Mouse (Mus musculus): Measurements from ENCODE around the gene H2-Oa. TPM values are rescaled to one million over a fixed set of nuclear protein-coding genes. Genes with fewer than 3 reads are reported as not detected.
A peak's percentile ranks its signal among the peaks of the same experiment; 100 is the strongest.

H2-Oa gene
- polyA plus RNA-seq, 1 experiment from 2014 or later = 0.65 TPM

GRCm38 (mm10) chr17:34116736-34117370 is 24.7 kb downstream of the H2-Oa start:
- no peaks in the 10 kb centered on the region for H3K9me3 ChIP-seq (ENCODE audit: control insufficient read depth, low read depth, low read length)
- H3K27ac ChIP-seq (ENCODE audit: low read length) = no peak overlapping the region
- no peaks in the 10 kb centered on the region for H3K27me3 ChIP-seq (ENCODE audit: control insufficient read depth, insufficient read depth, low read length)
- H3K36me3 ChIP-seq (ENCODE audit: control insufficient read depth, insufficient read depth, low read length) = peaks cover 65% of the 10 kb centered on the region
- peak overlapping the region; percentile 99 for H3K4me3 ChIP-seq (ENCODE audit: low read depth, low read length)
- peaks cover 9% of the 10 kb centered on the region for H3K4me1 ChIP-seq (ENCODE audit: control insufficient read depth, insufficient read depth, low read length)
- no peak for ATAC-seq (ENCODE audit: insufficient number of reproducible peaks, insufficient read depth, low FRiP score, low read depth)
- 22% methylated on average over 7 of the region's 7 CpGs for WGBS
- H3K9ac ChIP-seq (replicated peaks; ENCODE audit: low read depth, low read length) = peak overlapping the region; percentile 94
- peak overlapping the region; percentile 98 for H3K4me2 ChIP-seq (replicated peaks; ENCODE audit: low read depth, low read length)

- H3K9me3 ChIP-seq (ENCODE audit: control insufficient read depth, low read depth, low read length) = no peaks in the 10 kb centered on the region
- H3K4me3 ChIP-seq (ENCODE audit: low read depth, low read length) = peak overlapping the region; percentile 99
- no peak for ATAC-seq (ENCODE audit: insufficient number of reproducible peaks, insufficient read depth, low FRiP score, low read depth)
- peak overlapping the region; percentile 94 for H3K9ac ChIP-seq (replicated peaks; ENCODE audit: low read depth, low read length)
- H3K27ac ChIP-seq (ENCODE audit: low read length) = no peak overlapping the region; the same call in 1 of the 2 replicates
- WGBS = 0% methylated on average over 5 of the region's 5 CpGs
- peaks cover 9% of the 10 kb centered on the region for H3K4me1 ChIP-seq (ENCODE audit: control insufficient read depth, insufficient read depth, low read length)
- H3K4me2 ChIP-seq (replicated peaks; ENCODE audit: low read depth, low read length) = peak overlapping the region; percentile 98
- no peaks in the 10 kb centered on the region for H3K27me3 ChIP-seq (ENCODE audit: control insufficient read depth, insufficient read depth, low read length)
- peaks cover 57% of the 10 kb centered on the region for H3K36me3 ChIP-seq (ENCODE audit: control insufficient read depth, insufficient read depth, low read length)
Measured at GRCm38 (mm10) chr17:34117421-34118112, 25.4 kb downstream of the H2-Oa start.

GRCm38 (mm10) chr17:34118113-34118872 is 26.2 kb downstream of the H2-Oa start:
- ATAC-seq (ENCODE audit: insufficient number of reproducible peaks, insufficient read depth, low FRiP score, low read depth) = no peak
- under 1% methylated on average over 67 of the region's 67 CpGs for WGBS
- H3K27ac ChIP-seq (ENCODE audit: low read length) = peak overlapping the region; percentile 100
- H3K36me3 ChIP-seq (ENCODE audit: control insufficient read depth, insufficient read depth, low read length) = peaks cover 50% of the 10 kb centered on the region
- H3K4me1 ChIP-seq (ENCODE audit: control insufficient read depth, insufficient read depth, low read length) = peaks cover 9% of the 10 kb centered on the region
- peak overlapping the region; percentile 98 for H3K4me2 ChIP-seq (replicated peaks; ENCODE audit: low read depth, low read length)
- H3K4me3 ChIP-seq (ENCODE audit: low read depth, low read length) = peak overlapping the region; percentile 99
- peak overlapping the region; percentile 94 for H3K9ac ChIP-seq (replicated peaks; ENCODE audit: low read depth, low read length)
- H3K27me3 ChIP-seq (ENCODE audit: control insufficient read depth, insufficient read depth, low read length) = no peaks in the 10 kb centered on the region
- no peaks in the 10 kb centered on the region for H3K9me3 ChIP-seq (ENCODE audit: control insufficient read depth, low read depth, low read length)

- peak overlapping the region; percentile 98 for H3K4me2 ChIP-seq (replicated peaks; ENCODE audit: low read depth, low read length)
Measured at GRCm38 (mm10) chr17:34118873-34119248, 26.7 kb downstream of the H2-Oa start.

GRCm38 (mm10) chr17:34119249-34120179 is 27.4 kb downstream of the H2-Oa start, which contains the start of gene H2-DMa:
Gene H2-DMa (plus strand): TSS chr17:34119541.
- H3K4me3 ChIP-seq (ENCODE audit: low read depth, low read length) = peak within 1 kb of the TSS; percentile 99
- H3K27ac ChIP-seq (ENCODE audit: low read length) = peak within 1 kb of the TSS; percentile 100
- H3K27me3 ChIP-seq (ENCODE audit: control insufficient read depth, insufficient read depth, low read length) = no peaks in the 10 kb centered on the region
- H3K4me1 ChIP-seq (ENCODE audit: control insufficient read depth, insufficient read depth, low read length) = peaks cover 14% of the 10 kb centered on the region
- peak; percentile 79 for ATAC-seq (ENCODE audit: insufficient number of reproducible peaks, insufficient read depth, low FRiP score, low read depth)
- 2% methylated on average over 96 of the region's 96 CpGs for WGBS
- H3K9me3 ChIP-seq (ENCODE audit: control insufficient read depth, low read depth, low read length) = no peaks in the 10 kb centered on the region
- H3K36me3 ChIP-seq (ENCODE audit: control insufficient read depth, insufficient read depth, low read length) = peaks cover 38% of the 10 kb centered on the region
- peak within 1 kb of the TSS; percentile 98 for H3K4me2 ChIP-seq (replicated peaks; ENCODE audit: low read depth, low read length)
- H3K9ac ChIP-seq (replicated peaks; ENCODE audit: low read depth, low read length) = peak within 1 kb of the TSS; percentile 94

More at GRCm38 (mm10) chr17:34118873-34119248, 26.7 kb downstream of the H2-Oa start:
- no peak for ATAC-seq (ENCODE audit: insufficient number of reproducible peaks, insufficient read depth, low FRiP score, low read depth)
- Histone ChIP-seq H3K9me3 (ENCODE audit: control insufficient read depth, low read depth, low read length) (no peaks in the 10 kb centered on the region), H3K4me1 (ENCODE audit: control insufficient read depth, insufficient read depth, low read length) (peaks cover 14% of the 10 kb centered on the region), H3K27ac (ENCODE audit: low read length) (peak overlapping the region; percentile 100), H3K27me3 (ENCODE audit: control insufficient read depth, insufficient read depth, low read length) (no peaks in the 10 kb centered on the region), H3K9ac (replicated peaks; ENCODE audit: low read depth, low read length) (peak overlapping the region; percentile 94), H3K36me3 (ENCODE audit: control insufficient read depth, insufficient read depth, low read length) (peaks cover 44% of the 10 kb centered on the region), H3K4me3 (ENCODE audit: low read depth, low read length) (peak overlapping the region; percentile 99)
- WGBS = under 1% methylated on average over 38 of the region's 38 CpGs

GRCm38 (mm10) chr17:34120180-34120723 is 28.1 kb downstream of the H2-Oa start:
- peak; percentile 19; the same call in 1 of the 2 replicates for ATAC-seq (ENCODE audit: insufficient number of reproducible peaks, insufficient read depth, low FRiP score, low read depth)
- under 1% methylated on average over 36 of the region's 42 CpGs for WGBS

GRCm38 (mm10) chr17:34120814-34121171 is 28.7 kb downstream of the H2-Oa start:
- Histone ChIP-seq H3K27me3 (ENCODE audit: control insufficient read depth, insufficient read depth, low read length) (no peaks in the 10 kb centered on the region), H3K36me3 (ENCODE audit: control insufficient read depth, insufficient read depth, low read length) (peaks cover 25% of the 10 kb centered on the region), H3K4me1 (ENCODE audit: control insufficient read depth, insufficient read depth, low read length) (peaks cover 14% of the 10 kb centered on the region), H3K27ac (ENCODE audit: low read length) (peak overlapping the region; percentile 100), H3K9me3 (ENCODE audit: control insufficient read depth, low read depth, low read length) (no peaks in the 10 kb centered on the region), H3K4me2 (replicated peaks; ENCODE audit: low read depth, low read length) (peak overlapping the region; percentile 98), H3K4me3 (ENCODE audit: low read depth, low read length) (peak overlapping the region; percentile 99), H3K9ac (replicated peaks; ENCODE audit: low read depth, low read length) (peak overlapping the region; percentile 90)
- WGBS = under 1% methylated on average over 31 of the region's 31 CpGs
- peak; percentile 5; the same call in 1 of the 2 replicates for ATAC-seq (ENCODE audit: insufficient number of reproducible peaks, insufficient read depth, low FRiP score, low read depth)

More at GRCm38 (mm10) chr17:34120180-34120723, 28.1 kb downstream of the H2-Oa start:
- Histone ChIP-seq H3K4me2 (replicated peaks; ENCODE audit: low read depth, low read length) (peak overlapping the region; percentile 98), H3K9me3 (ENCODE audit: control insufficient read depth, low read depth, low read length) (no peaks in the 10 kb centered on the region), H3K9ac (replicated peaks; ENCODE audit: low read depth, low read length) (peak overlapping the region; percentile 90), H3K4me3 (ENCODE audit: low read depth, low read length) (peak overlapping the region; percentile 99), H3K36me3 (ENCODE audit: control insufficient read depth, insufficient read depth, low read length) (peaks cover 31% of the 10 kb centered on the region), H3K4me1 (ENCODE audit: control insufficient read depth, insufficient read depth, low read length) (peaks cover 14% of the 10 kb centered on the region), H3K27me3 (ENCODE audit: control insufficient read depth, insufficient read depth, low read length) (no peaks in the 10 kb centered on the region), H3K27ac (ENCODE audit: low read length) (peak overlapping the region; percentile 100)
